Mouse (Mus musculus): ENCODE measurements around the gene Tcam1. TPM values are rescaled to one million over a fixed set of nuclear protein-coding genes. Genes with fewer than 3 reads are reported as not detected.
A peak's percentile ranks its signal among the peaks of the same experiment; 100 is the strongest.
"Not testable (repeated sequence)": the region's sequence is repeated elsewhere in the genome, so short reads cannot be mapped to it uniquely, and the experiment has no call there.

The Tcam1 gene
- polyA plus RNA-seq (2016; fragmentation: Nextera tagmentation; extraction: Ambion mirVana), result 0.05 and 0.06 TPM in 2 replicates

GRCm38 (mm10) chr11:106276454-106276853 lies at the start of gene Tcam1:
TSS of gene Tcam1 (plus strand) at chr11:106276672.
- Histone ChIP-seq H3K4me1 (replicated peaks) (peaks cover 10% of the 10 kb centered on the region), H3K27me3 (replicated peaks) (no peaks in the 10 kb centered on the region), H3K9ac (no peak within 1 kb of the TSS), H3K36me3 (no peaks in the 10 kb centered on the region), H3K27ac (ENCODE audit: poor library complexity, severe bottlenecking) (no peak within 1 kb of the TSS), H3K4me2 (peak within 1 kb of the TSS; percentile 55), H3K9me3 (replicated peaks) (no peaks in the 10 kb centered on the region), H3K4me3 (no peak within 1 kb of the TSS; the same call in 1 of the 2 replicates)
- ATAC-seq (ENCODE audit: insufficient number of reproducible peaks, low FRiP score), result peak; percentile 19; the same call in 1 of the 2 replicates
- WGBS, result 7% methylated on average over 25 of the region's 25 CpGs

- ATAC-seq (ENCODE audit: insufficient number of reproducible peaks, low FRiP score); H3K9me3 ChIP-seq (replicated peaks); H3K4me3 ChIP-seq; H3K9ac ChIP-seq; H3K4me1 ChIP-seq (replicated peaks); H3K27ac ChIP-seq (ENCODE audit: poor library complexity, severe bottlenecking); H3K4me2 ChIP-seq; H3K27me3 ChIP-seq (replicated peaks): not testable (repeated sequence)
- H3K36me3 ChIP-seq, result peaks cover 69% of the 10 kb centered on the region
- WGBS, result 80% methylated on average over 8 of the region's 8 CpGs
These were observed 42.5 kb upstream of the Tcam1 start for GRCm38 (mm10) chr11:106233978-106234377.

- no peak overlapping the region for H3K4me3 ChIP-seq
- H3K36me3 ChIP-seq, result peaks cover 94% of the 10 kb centered on the region
- 96% methylated on average over 1 of the region's 1 CpGs for WGBS
- no peaks in the 10 kb centered on the region for H3K4me1 ChIP-seq (replicated peaks)
- no peak for ATAC-seq (ENCODE audit: insufficient number of reproducible peaks, low FRiP score)
- H3K4me2 ChIP-seq, result no peak overlapping the region
- H3K9ac ChIP-seq, result no peak overlapping the region
- 0 out of 2 replicates have a peak, but pooled peaks cover 3% of the 10 kb centered on the region for H3K9me3 ChIP-seq (replicated peaks)
- H3K27ac ChIP-seq (ENCODE audit: poor library complexity, severe bottlenecking), result no peak overlapping the region
- H3K27me3 ChIP-seq (replicated peaks), result no peaks in the 10 kb centered on the region
These were observed 29.6 kb upstream of the Tcam1 start for GRCm38 (mm10) chr11:106246834-106247233.

- Histone ChIP-seq H3K4me2 (no peak overlapping the region), H3K4me1 (replicated peaks) (0 out of 2 replicates have a peak, but pooled peaks cover 1% of the 10 kb centered on the region), H3K27ac (ENCODE audit: poor library complexity, severe bottlenecking) (no peak overlapping the region), H3K27me3 (replicated peaks) (no peaks in the 10 kb centered on the region), H3K36me3 (peaks cover 91% of the 10 kb centered on the region), H3K9me3 (replicated peaks) (0 out of 2 replicates have a peak, but pooled peaks cover 3% of the 10 kb centered on the region), H3K9ac (no peak overlapping the region), H3K4me3 (no peak overlapping the region)
- no peak for ATAC-seq (ENCODE audit: insufficient number of reproducible peaks, low FRiP score)
- WGBS, result 83% methylated on average over 7 of the region's 7 CpGs
These were observed 27.1 kb upstream of the Tcam1 start for GRCm38 (mm10) chr11:106249326-106249725.

DNA sequence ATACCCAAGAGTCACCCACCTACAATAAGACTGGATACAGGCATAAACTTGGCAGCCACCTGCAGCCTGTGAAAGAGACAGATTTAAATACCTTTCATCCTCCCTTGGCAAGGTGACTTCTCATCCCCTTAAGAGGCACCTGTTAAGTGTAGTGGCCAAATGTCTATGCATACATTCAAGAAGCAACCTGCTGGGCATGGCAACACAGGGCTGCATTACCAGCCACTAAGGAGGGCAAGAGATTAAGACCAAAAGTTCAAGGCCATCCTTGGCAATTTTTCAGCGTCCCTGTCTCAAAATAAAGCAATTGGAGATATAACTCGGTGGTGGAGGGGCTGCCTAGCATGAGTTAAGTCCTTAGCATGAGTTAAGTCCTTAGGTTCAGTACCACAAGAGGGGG lies 21.7 kb upstream of the Tcam1 start:
- Histone ChIP-seq H3K27ac (ENCODE audit: poor library complexity, severe bottlenecking) (no peak overlapping the region), H3K4me1 (replicated peaks) (peaks cover 20% of the 10 kb centered on the region), H3K36me3 (peaks cover 59% of the 10 kb centered on the region), H3K4me3 (peak overlapping the region; percentile 86), H3K27me3 (replicated peaks) (no peaks in the 10 kb centered on the region), H3K9ac (peak overlapping the region; percentile 81), H3K9me3 (replicated peaks) (no peaks in the 10 kb centered on the region), H3K4me2 (peak overlapping the region; percentile 93)
- WGBS, result 15% methylated on average over 2 of the region's 2 CpGs
- no peak for ATAC-seq (ENCODE audit: insufficient number of reproducible peaks, low FRiP score)

GRCm38 (mm10) chr11:106255174-106255573 lies 21.3 kb upstream of the Tcam1 start:
- Histone ChIP-seq H3K4me3 (peak overlapping the region; percentile 86), H3K27me3 (replicated peaks) (no peaks in the 10 kb centered on the region), H3K4me2 (peak overlapping the region; percentile 93), H3K9me3 (replicated peaks) (no peaks in the 10 kb centered on the region), H3K9ac (peak overlapping the region; percentile 81), H3K27ac (ENCODE audit: poor library complexity, severe bottlenecking) (peak overlapping the region; percentile 31), H3K4me1 (replicated peaks) (peaks cover 20% of the 10 kb centered on the region), H3K36me3 (peaks cover 54% of the 10 kb centered on the region)
- no peak for ATAC-seq (ENCODE audit: insufficient number of reproducible peaks, low FRiP score)
- 3% methylated on average over 22 of the region's 22 CpGs for WGBS

DNA sequence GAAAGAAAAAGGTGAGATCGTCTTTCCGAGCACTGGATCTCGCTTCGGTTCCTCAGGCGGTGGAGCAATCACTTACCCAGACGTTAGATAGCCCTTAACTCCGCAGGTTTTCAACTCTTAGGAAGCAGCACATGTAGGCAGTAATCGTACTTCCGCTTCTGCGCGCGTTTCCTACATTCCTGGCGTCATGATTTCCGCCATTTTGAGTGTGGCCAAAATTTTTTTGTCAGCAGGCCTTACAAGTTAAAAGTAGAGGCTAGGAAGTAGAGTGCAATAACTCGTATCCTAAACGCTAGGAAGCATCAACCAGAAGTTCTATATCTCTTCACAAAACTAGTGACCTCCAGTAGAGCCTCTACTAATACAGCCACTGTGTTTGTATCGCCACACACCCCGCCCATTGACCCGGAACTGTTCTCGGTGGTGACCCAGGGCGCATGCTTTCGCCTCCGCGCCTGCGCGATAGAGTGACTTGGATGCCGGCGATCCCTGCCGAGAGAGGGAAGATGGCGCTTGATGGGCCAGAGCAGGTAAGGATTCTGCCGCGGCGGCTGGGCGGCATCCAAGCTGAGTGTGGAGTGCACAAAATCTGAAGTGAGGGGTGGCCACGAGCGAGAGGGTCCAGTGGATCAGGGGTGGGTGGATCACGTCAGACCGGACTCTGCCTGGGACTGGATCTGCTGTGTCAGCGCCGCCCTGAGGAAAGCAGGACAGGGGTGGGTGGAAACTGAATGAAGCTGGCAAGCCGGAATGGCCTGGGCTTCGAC lies 20.6 kb upstream of the Tcam1 start, which contains the start of the genes Ftsj3 and Psmc5:
Gene Ftsj3, minus strand, starts transcription at position 395 of the 767 bp plus-strand sequence.
Gene Psmc5, plus strand, starts transcription at position 470 of the 767 bp plus-strand sequence.
- Histone ChIP-seq H3K36me3 (peaks cover 51% of the 10 kb centered on the region), H3K9ac (peak within 1 kb of the TSS; percentile 92), H3K27ac (ENCODE audit: poor library complexity, severe bottlenecking) (peak within 1 kb of the TSS; percentile 73), H3K4me1 (replicated peaks) (peaks cover 20% of the 10 kb centered on the region), H3K9me3 (replicated peaks) (no peaks in the 10 kb centered on the region), H3K4me2 (peak within 1 kb of the TSS; percentile 93), H3K4me3 (peak within 1 kb of the TSS; percentile 86), H3K27me3 (replicated peaks) (no peaks in the 10 kb centered on the region)
- under 1% methylated on average over 42 of the region's 42 CpGs for WGBS
- peak; percentile 96 for ATAC-seq (ENCODE audit: insufficient number of reproducible peaks, low FRiP score)

GRCm38 (mm10) chr11:106256775-106257174 lies 19.7 kb upstream of the Tcam1 start:
- Histone ChIP-seq H3K4me3 (peak overlapping the region; percentile 86), H3K9ac (peak overlapping the region; percentile 92), H3K27me3 (replicated peaks) (no peaks in the 10 kb centered on the region), H3K9me3 (replicated peaks) (no peaks in the 10 kb centered on the region), H3K4me1 (replicated peaks) (peaks cover 20% of the 10 kb centered on the region), H3K4me2 (peak overlapping the region; percentile 93), H3K27ac (ENCODE audit: poor library complexity, severe bottlenecking) (no peak overlapping the region), H3K36me3 (peaks cover 51% of the 10 kb centered on the region)
- ATAC-seq (ENCODE audit: insufficient number of reproducible peaks, low FRiP score), result no peak
- 54% methylated on average over 5 of the region's 5 CpGs for WGBS

DNA sequence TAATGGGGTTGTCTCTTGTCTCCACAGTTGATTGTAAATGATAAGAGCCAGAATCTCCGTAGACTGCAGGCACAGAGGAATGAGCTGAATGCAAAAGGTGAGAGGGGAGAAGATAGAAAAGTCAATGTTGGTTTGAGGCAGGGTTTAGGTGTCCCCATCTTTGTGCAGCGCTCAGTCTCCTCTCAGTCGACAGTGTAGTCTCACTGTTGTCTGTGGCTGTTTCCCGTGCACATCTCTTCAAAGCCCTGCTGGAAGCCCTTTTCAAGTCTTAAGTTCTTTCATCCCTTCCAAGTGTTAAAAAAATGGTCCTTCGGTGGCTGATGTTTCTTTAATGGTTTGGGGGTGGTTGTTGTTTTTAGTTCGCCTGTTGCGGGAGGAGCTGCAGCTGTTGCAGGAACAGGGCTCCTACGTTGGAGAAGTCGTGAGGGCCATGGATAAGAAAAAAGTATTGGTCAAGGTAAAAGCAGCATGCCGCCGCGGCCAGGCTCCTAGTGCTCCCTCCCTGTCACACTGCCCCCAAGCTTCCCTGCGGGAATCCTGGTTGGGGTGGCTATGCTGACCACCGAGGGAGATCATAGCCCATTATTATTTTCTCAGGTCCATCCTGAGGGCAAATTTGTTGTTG lies 15.5 kb upstream of the Tcam1 start:
- ATAC-seq (ENCODE audit: insufficient number of reproducible peaks, low FRiP score), result no peak
- H3K36me3 ChIP-seq, result peaks cover 72% of the 10 kb centered on the region

DNA sequence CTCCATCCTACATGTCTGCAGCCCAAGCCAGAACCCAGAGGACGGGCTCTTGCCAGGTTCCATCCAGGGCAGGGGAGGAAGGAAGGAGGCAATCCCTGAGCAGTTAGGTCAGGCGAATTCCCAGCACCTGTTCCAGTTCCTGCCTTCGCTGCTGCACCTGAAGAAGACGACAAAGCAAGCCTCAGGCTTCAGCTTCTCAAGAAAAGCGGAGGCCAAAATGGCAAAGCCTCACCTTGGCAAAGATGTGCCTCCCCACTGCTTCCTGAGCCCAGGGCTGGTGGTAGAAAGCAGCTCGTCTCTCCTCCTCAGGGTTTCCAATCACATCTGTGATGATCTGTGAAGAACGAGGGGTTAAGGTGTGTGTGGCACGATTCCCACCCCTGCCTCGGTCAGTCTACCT lies 12.5 kb upstream of the Tcam1 start:
- H3K27ac ChIP-seq (ENCODE audit: poor library complexity, severe bottlenecking), result no peak overlapping the region
- peaks cover 76% of the 10 kb centered on the region for H3K36me3 ChIP-seq
- no peaks in the 10 kb centered on the region for H3K27me3 ChIP-seq (replicated peaks)
- no peak for ATAC-seq (ENCODE audit: insufficient number of reproducible peaks, low FRiP score)
- H3K4me3 ChIP-seq, result no peak overlapping the region
- no peaks in the 10 kb centered on the region for H3K9me3 ChIP-seq (replicated peaks)
- H3K4me1 ChIP-seq (replicated peaks), result peaks cover 19% of the 10 kb centered on the region
- no peak overlapping the region for H3K4me2 ChIP-seq
- whole genome bisulfite sequencing, result 89% methylated on average over 9 of the region's 9 CpGs
- H3K9ac ChIP-seq, result no peak overlapping the region

More for the DNA sequence above, 15.5 kb upstream of the Tcam1 start:
- H3K4me1 ChIP-seq (replicated peaks), result peaks cover 10% of the 10 kb centered on the region
- H3K9me3 ChIP-seq (replicated peaks), result no peaks in the 10 kb centered on the region
- no peak overlapping the region for H3K27ac ChIP-seq (ENCODE audit: poor library complexity, severe bottlenecking)
- no peak overlapping the region for H3K4me3 ChIP-seq
- no peaks in the 10 kb centered on the region for H3K27me3 ChIP-seq (replicated peaks)
- H3K4me2 ChIP-seq, result no peak overlapping the region
- WGBS, result 77% methylated on average over 14 of the region's 14 CpGs
- no peak overlapping the region for H3K9ac ChIP-seq

- Histone ChIP-seq H3K27ac (ENCODE audit: poor library complexity, severe bottlenecking) (no peak overlapping the region), H3K4me2 (no peak overlapping the region), H3K36me3 (peaks cover 71% of the 10 kb centered on the region), H3K4me1 (replicated peaks) (peaks cover 23% of the 10 kb centered on the region), H3K9ac (no peak overlapping the region), H3K27me3 (replicated peaks) (no peaks in the 10 kb centered on the region), H3K4me3 (no peak overlapping the region), H3K9me3 (replicated peaks) (no peaks in the 10 kb centered on the region)
- ATAC-seq (ENCODE audit: insufficient number of reproducible peaks, low FRiP score), result no peak
- WGBS, result 90% methylated on average over 15 of the region's 15 CpGs
These were observed 11.5 kb upstream of the Tcam1 start for GRCm38 (mm10) chr11:106264988-106265387.
